Mouse (Mus musculus) liver, postnatal 0 days (tissue): ENCODE measurements around the gene Psmd14.

Source experiments
- CTCF ChIP-seq: sonication (generic); IDR thresholded peaks from 2 replicates; pipeline ENCODE4 v1.5.1; 2016; ENCODE audit warnings: antibody characterized with exemption, low read depth
- EP300 ChIP-seq: IDR thresholded peaks from 2 replicates; pipeline ENCODE4 v1.6.1; 2016; ENCODE audit warnings: antibody characterized with exemption, low read depth, mild to moderate bottlenecking

GRCm38 (mm10) chr2:61820203-61820602, 108.7 kb downstream of the Psmd14 start:
- TF ChIP-seq EP300 (no peak), CTCF (no peak)
